Mouse (Mus musculus) right cerebral cortex, adult 18-20 months (tissue): ENCODE results near the gene Grin3a.
A peak's percentile ranks its signal among the peaks of the same experiment; 100 is the strongest.

Experiments
- DNase-seq: peaks from one replicate; pipeline ENCODE4 v3.0.0; 2022; ENCODE audit warnings: mixed read lengths

Gene Grin3a

GRCm38 (mm10) chr4:49845612-49845985 is at the start of gene Grin3a:
Grin3a (minus strand) TSS chr4:49845744.
- peak; percentile 84 for DNase-seq

- no peak for DNase-seq
Observed at GRCm38 (mm10) chr4:49891835-49892301, 46.3 kb upstream of the Grin3a start.

GRCm38 (mm10) chr4:49877084-49877483 is 31.5 kb upstream of the Grin3a start:
- no peak for DNase-seq

- no peak for DNase-seq
Observed at GRCm38 (mm10) chr4:49860611-49861010, 15.1 kb upstream of the Grin3a start.

GRCm38 (mm10) chr4:49844828-49845611 is 524 bp downstream of the Grin3a start:
- DNase-seq = peak; percentile 20

- peak; percentile 17 for DNase-seq
Observed at GRCm38 (mm10) chr4:49844274-49844827, 1.2 kb downstream of the Grin3a start.

- no peak for DNase-seq
Observed at GRCm38 (mm10) chr4:49843787-49844186, 1.8 kb downstream of the Grin3a start.

GRCm38 (mm10) chr4:49832035-49832434 is 13.5 kb downstream of the Grin3a start:
- DNase-seq = no peak

GRCm38 (mm10) chr4:49813852-49814251 is 31.7 kb downstream of the Grin3a start:
- no peak for DNase-seq

GRCm38 (mm10) chr4:49806791-49807190 is 38.8 kb downstream of the Grin3a start:
- DNase-seq = no peak

GRCm38 (mm10) chr4:49799338-49799737 is 46.2 kb downstream of the Grin3a start:
- no peak for DNase-seq

- no peak for DNase-seq
Observed at GRCm38 (mm10) chr4:49788971-49789370, 56.6 kb downstream of the Grin3a start.

- DNase-seq = no peak
Observed at GRCm38 (mm10) chr4:49742847-49743246, 102.7 kb downstream of the Grin3a start.

GRCm38 (mm10) chr4:49741942-49742341 is 103.6 kb downstream of the Grin3a start:
- DNase-seq = no peak

GRCm38 (mm10) chr4:49740796-49741766 is 104.5 kb downstream of the Grin3a start:
- no peak for DNase-seq

GRCm38 (mm10) chr4:49739561-49739960 is 106.0 kb downstream of the Grin3a start:
- no peak for DNase-seq

GRCm38 (mm10) chr4:49729326-49729725 is 116.2 kb downstream of the Grin3a start:
- DNase-seq = no peak

- no peak for DNase-seq
Observed at GRCm38 (mm10) chr4:49723908-49724307, 121.6 kb downstream of the Grin3a start.

- no peak for DNase-seq
Observed at GRCm38 (mm10) chr4:49691405-49692194, 153.9 kb downstream of the Grin3a start.

GRCm38 (mm10) chr4:49688594-49689288 is 156.8 kb downstream of the Grin3a start:
- DNase-seq = peak; percentile 57

- DNase-seq = no peak
Observed at GRCm38 (mm10) chr4:49681812-49682211, 163.7 kb downstream of the Grin3a start, which contains the start of gene Ppp3r2. Ppp3r2 (minus strand) TSS chr4:49682024.
